Mouse (Mus musculus) small intestine, adult 2 months (tissue): ENCODE measurements around the gene H2afv.

ENCODE experiments used
- CTCF ChIP-seq: fragments of 200-500 bp; IDR thresholded peaks from 2 replicates; pipeline ENCODE4 v1.5.1; 2012; ENCODE audit warnings: low read depth, mild to moderate bottlenecking, control low read depth, inconsistent platforms, low read length, moderate library complexity, mixed read lengths; ENCODE audit not compliant: insufficient replicate concordance, insufficient read length; ENCODE audit errors: extremely low read depth
- POLR2A ChIP-seq: fragments of 200-500 bp; IDR thresholded peaks from 2 replicates; pipeline ENCODE4 v1.6.1; 2012; ENCODE audit warnings: low read depth, mild to moderate bottlenecking, control low read depth, inconsistent platforms, low read length, moderate library complexity

- TF ChIP-seq CTCF, result no peak
- TF ChIP-seq POLR2A, result no peak
Observed at GRCm38 (mm10) chr11:6389483-6389921, 54.7 kb downstream of the H2afv start.
